Mouse (Mus musculus) myocyte (in vitro differentiated cells): Measurements from ENCODE around the gene Mertk.

ENCODE experiments used
- CEBPB ChIP-seq: IDR thresholded peaks from 2 replicates; pipeline ENCODE4 v1.6.1; 2011; ENCODE audit warnings: mild to moderate bottlenecking, moderate library complexity; ENCODE audit not compliant: poor library complexity, insufficient read depth, severe bottlenecking
- E2F4 ChIP-seq: IDR thresholded peaks from one replicate; pipeline ENCODE4 v1.6.1; 2011; ENCODE audit warnings: mild to moderate bottlenecking, control low read depth, moderate library complexity; ENCODE audit not compliant: insufficient read depth
- MAX ChIP-seq: IDR thresholded peaks from one replicate; pipeline ENCODE4 v1.6.1; 2011; ENCODE audit warnings: low read depth, mild to moderate bottlenecking, control low read depth
- MYOD1 ChIP-seq, 3 experiments: IDR thresholded peaks; one replicate each; pipeline ENCODE4 v1.6.1; 2011; ENCODE audit warnings: control low read depth in 2 of 3, low read depth in 2 of 3, mild to moderate bottlenecking in 2 of 3, moderate library complexity in 1 of 3; ENCODE audit not compliant: insufficient read length in 2 of 3, control insufficient read depth in 1 of 3
- MYOG ChIP-seq, 3 experiments: IDR thresholded peaks; one replicate each; pipeline ENCODE4 v1.6.1; 2011; ENCODE audit warnings: control low read depth in 2 of 3, low read depth in 2 of 3, mild to moderate bottlenecking in 2 of 3; ENCODE audit not compliant: insufficient read length in 2 of 3, control insufficient read depth in 1 of 3, insufficient read depth in 1 of 3
- POLR2A ChIP-seq: IDR thresholded peaks from one replicate; pipeline ENCODE4 v1.6.1; 2011; ENCODE audit warnings: low read depth, mild to moderate bottlenecking, control low read depth, moderate library complexity; ENCODE audit not compliant: insufficient read length
- POLR2AphosphoS2 ChIP-seq: IDR thresholded peaks from one replicate; pipeline ENCODE4 v1.6.1; 2011; ENCODE audit warnings: low read depth, control low read depth; ENCODE audit not compliant: insufficient read length
- REST ChIP-seq: IDR thresholded peaks from one replicate; pipeline ENCODE4 v1.6.1; 2011; ENCODE audit warnings: mild to moderate bottlenecking, control low read depth, moderate library complexity; ENCODE audit not compliant: insufficient read depth, insufficient read length
- SRF ChIP-seq: IDR thresholded peaks from one replicate; pipeline ENCODE4 v1.6.1; 2011; ENCODE audit warnings: low read depth; ENCODE audit not compliant: control insufficient read depth, insufficient read length
- TCF12 ChIP-seq: IDR thresholded peaks from one replicate; pipeline ENCODE4 v1.6.1; 2011; ENCODE audit warnings: mild to moderate bottlenecking, control low read depth; ENCODE audit not compliant: poor library complexity, insufficient read depth, severe bottlenecking
- TCF3 ChIP-seq: IDR thresholded peaks from one replicate; pipeline ENCODE4 v1.6.1; 2011; ENCODE audit warnings: low read depth, control low read depth; ENCODE audit not compliant: insufficient read length
- USF1 ChIP-seq: IDR thresholded peaks from one replicate; pipeline ENCODE4 v1.6.1; 2011; ENCODE audit warnings: low read depth, mild to moderate bottlenecking, control low read depth, moderate library complexity

DNA sequence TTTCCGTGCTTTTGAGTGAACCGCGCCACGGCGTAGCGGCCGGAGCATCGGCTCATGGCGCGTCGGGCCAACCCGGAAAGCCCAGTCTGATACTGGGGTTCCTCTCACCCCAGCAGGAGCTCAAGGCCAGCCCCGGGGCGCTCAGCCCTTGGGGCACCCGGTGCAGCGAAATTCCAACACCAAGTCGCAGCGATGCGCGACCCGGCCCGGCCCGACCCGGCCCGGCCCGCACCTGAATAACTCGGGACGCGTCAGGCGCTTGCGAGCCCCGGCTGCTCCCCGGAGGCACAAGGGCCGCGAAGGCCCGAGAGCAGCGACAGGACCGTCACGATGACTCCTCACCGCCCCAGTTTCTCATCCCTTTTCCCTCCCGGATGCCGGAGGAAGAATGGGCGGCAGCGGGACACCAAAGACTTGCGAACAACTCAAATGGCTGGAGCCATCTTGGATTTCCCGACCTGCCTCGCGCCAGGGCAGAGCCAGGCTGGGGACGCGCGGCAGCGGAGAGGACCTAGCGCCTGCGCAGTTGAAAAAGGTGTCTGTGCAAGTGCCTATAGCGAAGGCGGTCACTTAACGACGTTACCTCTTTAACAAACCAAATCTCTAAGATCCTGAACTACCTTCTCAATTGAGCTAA is 11.7 kb upstream of the Mertk start, which contains the start of gene Anapc1:
- TF ChIP-seq POLR2A, result peak; percentile 62
- no peak for TF ChIP-seq MAX
- TF ChIP-seq USF1, result no peak
- TF ChIP-seq POLR2AphosphoS2, result peak; percentile 25
- no peak for TF ChIP-seq REST
- TF ChIP-seq E2F4, result peak; percentile 34
- TF ChIP-seq SRF, result no peak
- peak in 1 of 3 experiments; percentile 2 for TF ChIP-seq MYOD1 (IDR thresholded peaks at IDR 0.05; ENCODE audit: control insufficient read depth in 1 of 3, insufficient read length in 2 of 3, low read depth in 2 of 3)
- no peak for TF ChIP-seq TCF12
- TF ChIP-seq CEBPB, result no peak
- TF ChIP-seq MYOG (IDR thresholded peaks at IDR 0.05; ENCODE audit: control insufficient read depth in 1 of 3, insufficient read depth in 1 of 3, insufficient read length in 2 of 3, low read depth in 2 of 3), result no peak
- no peak for TF ChIP-seq TCF3
